Mouse (Mus musculus) ES-E14 (cell line): ENCODE measurements at regions not wholly inside any gene's neighbourhood (a gene's known extent, or its start where the extent isn't known, plus 50 kb on each side); places are given as distances from the start of the nearest gene placed in this dataset.

Experiments
- MAFK ChIP-seq: IDR thresholded peaks from 2 replicates; pipeline ENCODE4 v1.6.1; 2014; ENCODE audit warnings: mild to moderate bottlenecking, low read depth, low read length, inconsistent platforms; ENCODE audit not compliant: insufficient read depth
- ZC3H11A ChIP-seq: IDR thresholded peaks from 2 replicates; pipeline ENCODE4 v1.6.1; 2012; ENCODE audit warnings: low read depth, mild to moderate bottlenecking, inconsistent platforms, low read length, borderline replicate concordance
- ZNF384 ChIP-seq: IDR thresholded peaks from 2 replicates; pipeline ENCODE4 v1.6.1; 2012; ENCODE audit warnings: low read depth, low read length, inconsistent platforms

GRCm38 (mm10) chr9:23037513-23037914 is 185.4 kb upstream of the Bmper start:
- TF ChIP-seq MAFK, result no peak
- TF ChIP-seq ZC3H11A, result no peak
- TF ChIP-seq ZNF384, result no peak
